Mouse (Mus musculus) CD4-positive, CD25-positive, alpha-beta regulatory T cell, adult 9 weeks (primary cell): ENCODE measurements around the gene Gm4778. TPM values are rescaled to one million over a fixed set of nuclear protein-coding genes. Genes with fewer than 3 reads are reported as not detected.

Experiments
- polyA plus RNA-seq: library from polyadenylated mRNA; unstranded; fragments of 100-300 nt; shearing (Covaris generic); gene quantifications from one replicate; pipeline ENCODE4 v1.2.1, GENCODE M21; 2017

Gm4778 gene
- not detected for polyA plus RNA-seq

DNA sequence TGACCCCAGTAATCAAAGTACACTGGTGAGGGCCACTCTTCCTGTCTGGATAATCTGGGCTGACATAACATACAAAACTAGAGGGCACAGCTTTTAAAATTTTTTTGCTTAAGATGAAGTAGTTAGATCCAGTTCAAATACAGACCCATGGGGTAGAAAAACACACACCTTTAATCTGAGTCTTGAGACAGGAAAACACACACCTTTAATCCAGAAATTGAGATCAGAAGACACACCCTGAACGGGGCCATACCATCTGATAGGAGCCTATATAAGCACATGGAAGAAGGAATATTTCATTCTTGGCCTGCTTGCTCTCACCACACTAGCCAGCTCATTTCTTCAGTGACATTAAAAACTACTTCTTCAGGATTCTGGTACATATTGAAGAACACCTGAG lies at the start of gene Gm4778:
Gm4778 (plus strand) TSS at position 301 of the 400 bp plus-strand sequence.

DNA sequence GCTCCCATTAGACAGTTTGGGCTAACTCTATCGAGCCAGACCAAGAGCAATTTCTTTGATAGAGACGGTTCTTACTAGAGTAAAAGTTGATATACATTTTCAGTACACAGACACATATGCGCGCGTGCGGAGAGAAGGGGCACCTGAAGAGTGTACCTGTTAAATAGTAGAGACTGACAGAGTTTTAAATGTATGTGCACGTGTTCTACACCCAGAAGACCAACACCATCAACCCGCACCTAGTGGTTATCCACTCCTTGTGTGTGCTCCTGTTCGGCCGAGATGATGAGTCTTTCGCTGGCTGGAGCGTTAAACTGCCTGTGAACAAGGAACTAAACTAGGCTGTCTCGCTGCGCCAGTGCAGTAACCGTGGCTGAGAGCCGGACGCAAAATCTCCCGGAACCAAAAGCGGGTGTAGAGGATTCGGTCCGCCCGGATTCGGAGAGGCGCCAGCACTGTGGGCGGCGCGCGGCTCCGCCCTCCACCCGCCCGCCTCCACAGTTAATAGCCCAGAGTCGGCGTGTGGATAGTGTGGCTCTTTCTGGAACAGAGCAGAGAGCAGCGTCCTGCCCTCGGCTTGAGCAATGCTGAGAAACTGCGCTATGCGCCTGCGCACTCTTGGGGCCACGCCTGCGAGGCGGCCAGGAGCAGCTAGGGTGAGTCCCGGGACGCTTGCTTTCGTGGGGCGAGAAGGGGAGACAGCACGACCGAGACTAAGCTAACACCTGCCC lies 46.0 kb downstream of the Gm4778 start, which contains the start of gene Them4:
Them4 (plus strand) TSS at position 457 of the 731 bp plus-strand sequence.

Other genes starting within 250 kb of the Gm4778 start
- gene Gm9125, start 209.2 kb upstream of the Gm4778 start, polyA plus RNA-seq = not detected
- not detected for gene Gm10697, start 191.4 kb upstream of the Gm4778 start, polyA plus RNA-seq
- gene Gm10696, start 85.8 kb upstream of the Gm4778 start, polyA plus RNA-seq = not detected
- gene Gm5286, start 67.3 kb upstream of the Gm4778 start, polyA plus RNA-seq = not detected
- gene Them4, start 46.1 kb downstream of the Gm4778 start, polyA plus RNA-seq = 10.4 TPM
- gene Them5, start 78.1 kb downstream of the Gm4778 start, polyA plus RNA-seq = not detected
- not detected for gene C2cd4d, start 98.4 kb downstream of the Gm4778 start, polyA plus RNA-seq
- gene Rorc, start 108.8 kb downstream of the Gm4778 start, polyA plus RNA-seq = 8.5 TPM
- 0.20 TPM for gene Lingo4, start 134.5 kb downstream of the Gm4778 start, polyA plus RNA-seq
- gene Tdrkh, start 149.2 kb downstream of the Gm4778 start, polyA plus RNA-seq = 9.8 TPM
- gene Mrpl9, start 179.3 kb downstream of the Gm4778 start, polyA plus RNA-seq = 80.7 TPM
- 1.3 TPM for gene Oaz3, start 179.9 kb downstream of the Gm4778 start, polyA plus RNA-seq
- gene Celf3, start 214.3 kb downstream of the Gm4778 start, polyA plus RNA-seq = 1.6 TPM
- gene Riiad1, start 216.3 kb downstream of the Gm4778 start, polyA plus RNA-seq = not detected